Mouse (Mus musculus) midbrain, embryonic 11.5 days (tissue): ENCODE results near the gene Cxcr4. TPM values are rescaled to one million over a fixed set of nuclear protein-coding genes. Genes with fewer than 3 reads are reported as not detected.

Source experiments
- ATAC-seq: fragments of 200-750 bp; cut with Nextera tagmentation; 2 replicates; pipeline ENCODE4 v1.8.0; 2017; ENCODE audit warnings: moderate TSS enrichment, moderate library complexity; ENCODE audit not compliant: low FRiP score
- DNase-seq: peaks from one replicate; pipeline ENCODE4 v3.0.0; 2015; ENCODE audit warnings: low spot score; ENCODE audit errors: missing footprints
- H3K27ac ChIP-seq: fragments of 300-500 bp; sonication (generic); 2 replicates; pipeline ENCODE4 v1.5.1; 2014; ENCODE audit warnings: low read depth, low read length
- H3K27me3 ChIP-seq: fragments of 300-500 bp; sonication (generic); 2 replicates; pipeline ENCODE4 v1.6.1; 2014; ENCODE audit warnings: mild to moderate bottlenecking, low read length, moderate library complexity, mixed read lengths; ENCODE audit not compliant: control insufficient read depth, insufficient read depth
- H3K36me3 ChIP-seq: fragments of 300-500 bp; sonication (generic); 2 replicates; pipeline ENCODE4 v1.6.1; 2014; ENCODE audit warnings: mild to moderate bottlenecking, low read length, moderate library complexity, mixed read lengths; ENCODE audit not compliant: control insufficient read depth, insufficient read depth
- H3K4me1 ChIP-seq: fragments of 300-500 bp; sonication (generic); 2 replicates; pipeline ENCODE4 v1.6.1; 2014; ENCODE audit warnings: low read length; ENCODE audit not compliant: control insufficient read depth, insufficient read depth
- H3K4me2 ChIP-seq: fragments of 300-500 bp; sonication (generic); 2 replicates; pipeline ENCODE4 v1.6.1; 2014; ENCODE audit warnings: mild to moderate bottlenecking, moderate library complexity
- H3K4me3 ChIP-seq: fragments of 300-500 bp; sonication (generic); 2 replicates; pipeline ENCODE4 v1.5.1; 2014; ENCODE audit warnings: low read depth, low read length
- H3K9ac ChIP-seq: fragments of 300-500 bp; sonication (generic); 2 replicates; pipeline ENCODE4 v1.6.1; 2014; ENCODE audit warnings: low read length
- H3K9me3 ChIP-seq: fragments of 300-500 bp; sonication (generic); 2 replicates; pipeline ENCODE4 v1.6.1; 2016; ENCODE audit warnings: low read length; ENCODE audit not compliant: control insufficient read depth
- WGBS: fragments of 180-500 bp; shearing (Covaris S2); extraction: QIAGEN DNeasy Blood & Tissue Kit; methylation state at CpG from one replicate; pipeline ENCODE4 v1.1.7; 2014; 5-methylcytosine and 5-hydroxymethylcytosine counted together
- polyA plus RNA-seq: library from polyadenylated mRNA; unstranded; fragments of >200 nt; fragmentation: Nextera tagmentation; extraction: Ambion mirVana; gene quantifications from 2 replicates; pipeline ENCODE4 v1.2.1, GENCODE M21; 2014

Cxcr4 gene
- polyA plus RNA-seq, 1 experiment from 2014 or later = 22.6 TPM

GRCm38 (mm10) chr1:128592961-128593501 lies 938 bp upstream of the Cxcr4 start:
- Histone ChIP-seq H3K4me2 (peak overlapping the region; percentile 73), H3K27ac (peak overlapping the region; percentile 85), H3K36me3 (peaks cover 6% of the 10 kb centered on the region), H3K27me3 (no peaks in the 10 kb centered on the region), H3K9me3 (no peaks in the 10 kb centered on the region), H3K4me1 (peaks cover 55% of the 10 kb centered on the region), H3K4me3 (peak overlapping the region; percentile 90), H3K9ac (peak overlapping the region; percentile 98)
- WGBS = under 1% methylated on average over 24 of the region's 24 CpGs
- peak; percentile 95 for DNase-seq
- ATAC-seq = peak; percentile 67

- Histone ChIP-seq H3K9me3 (no peaks in the 10 kb centered on the region), H3K36me3 (peaks cover 11% of the 10 kb centered on the region), H3K4me2 (peak overlapping the region; percentile 73), H3K4me1 (peaks cover 65% of the 10 kb centered on the region), H3K27me3 (no peaks in the 10 kb centered on the region), H3K27ac (peak overlapping the region; percentile 85), H3K4me3 (peak overlapping the region; percentile 90), H3K9ac (peak overlapping the region; percentile 98)
- ATAC-seq (peak; percentile 3), DNase-seq (peak; percentile 95)
- 0% methylated on average over 20 of the region's 20 CpGs for WGBS
Observed at GRCm38 (mm10) chr1:128591721-128592210, 327 bp downstream of the Cxcr4 start.

- DNase-seq (peak; percentile 95), ATAC-seq (no peak)
- H3K9ac ChIP-seq = peak overlapping the region; percentile 98
- under 1% methylated on average over 63 of the region's 63 CpGs for whole genome bisulfite sequencing
- no peaks in the 10 kb centered on the region for H3K9me3 ChIP-seq
- H3K4me2 ChIP-seq = peak overlapping the region; percentile 73
- peaks cover 11% of the 10 kb centered on the region for H3K36me3 ChIP-seq
- peak overlapping the region; percentile 90 for H3K4me3 ChIP-seq
- H3K27me3 ChIP-seq = no peaks in the 10 kb centered on the region
- peaks cover 67% of the 10 kb centered on the region for H3K4me1 ChIP-seq
- peak overlapping the region; percentile 85 for H3K27ac ChIP-seq
Observed at GRCm38 (mm10) chr1:128590816-128591720, 1.0 kb downstream of the Cxcr4 start.

GRCm38 (mm10) chr1:128590011-128590410 lies 2.1 kb downstream of the Cxcr4 start:
- no peaks in the 10 kb centered on the region for H3K9me3 ChIP-seq
- peak overlapping the region; percentile 44 for H3K27ac ChIP-seq
- H3K4me3 ChIP-seq = peak overlapping the region; percentile 90
- peak overlapping the region; percentile 73 for H3K4me2 ChIP-seq
- H3K9ac ChIP-seq = peak overlapping the region; percentile 98
- WGBS = 1% methylated on average over 6 of the region's 6 CpGs
- H3K36me3 ChIP-seq = peaks cover 11% of the 10 kb centered on the region
- H3K4me1 ChIP-seq = peaks cover 68% of the 10 kb centered on the region
- DNase-seq = no peak
- no peak for ATAC-seq
- no peaks in the 10 kb centered on the region for H3K27me3 ChIP-seq

- H3K4me1 ChIP-seq = peaks cover 63% of the 10 kb centered on the region
- H3K9me3 ChIP-seq = no peaks in the 10 kb centered on the region
- peaks cover 11% of the 10 kb centered on the region for H3K36me3 ChIP-seq
- H3K4me2 ChIP-seq = peak overlapping the region; percentile 73
- ATAC-seq (no peak), DNase-seq (peak; percentile 90)
- peak overlapping the region; percentile 44 for H3K27ac ChIP-seq
- H3K4me3 ChIP-seq = peak overlapping the region; percentile 90
- WGBS = 50% methylated on average over 9 of the region's 9 CpGs
- peak overlapping the region; percentile 98 for H3K9ac ChIP-seq
- no peaks in the 10 kb centered on the region for H3K27me3 ChIP-seq
Observed at GRCm38 (mm10) chr1:128589488-128589887, 2.6 kb downstream of the Cxcr4 start.

- peak; percentile 4 for DNase-seq
- Histone ChIP-seq H3K4me1 (peaks cover 54% of the 10 kb centered on the region), H3K4me3 (no peak overlapping the region), H3K27ac (no peak overlapping the region), H3K4me2 (peak overlapping the region; percentile 73), H3K36me3 (peaks cover 11% of the 10 kb centered on the region), H3K9ac (no peak overlapping the region), H3K9me3 (no peaks in the 10 kb centered on the region), H3K27me3 (no peaks in the 10 kb centered on the region)
- ATAC-seq = no peak
- WGBS = 11% methylated on average over 2 of the region's 2 CpGs
Observed at GRCm38 (mm10) chr1:128588337-128588736, 3.8 kb downstream of the Cxcr4 start.

- Histone ChIP-seq H3K4me2 (peak overlapping the region; percentile 6), H3K4me1 (peaks cover 47% of the 10 kb centered on the region), H3K27me3 (no peaks in the 10 kb centered on the region), H3K4me3 (no peak overlapping the region), H3K9ac (peak overlapping the region; percentile 30), H3K27ac (peak overlapping the region; percentile 84), H3K36me3 (peaks cover 11% of the 10 kb centered on the region), H3K9me3 (no peaks in the 10 kb centered on the region)
- 30% methylated on average over 8 of the region's 8 CpGs for WGBS
- ATAC-seq (no peak), DNase-seq (peak; percentile 90)
Observed at GRCm38 (mm10) chr1:128586928-128587780, 4.9 kb downstream of the Cxcr4 start.

- Histone ChIP-seq H3K4me2 (peak overlapping the region; percentile 6), H3K27me3 (no peaks in the 10 kb centered on the region), H3K27ac (peak overlapping the region; percentile 84), H3K4me3 (no peak overlapping the region), H3K36me3 (peaks cover 11% of the 10 kb centered on the region), H3K9me3 (no peaks in the 10 kb centered on the region), H3K4me1 (peaks cover 47% of the 10 kb centered on the region), H3K9ac (peak overlapping the region; percentile 24; the same call in 1 of the 2 replicates)
- ATAC-seq = peak; percentile 88
- WGBS = 7% methylated on average over 8 of the region's 8 CpGs
- DNase-seq = peak; percentile 93
Observed at GRCm38 (mm10) chr1:128586162-128586927, 5.7 kb downstream of the Cxcr4 start.
